Mouse (Mus musculus) heart, embryonic 14.5 days (tissue): ENCODE measurements around the gene Umps. TPM values are rescaled to one million over a fixed set of nuclear protein-coding genes. Genes with fewer than 3 reads are reported as not detected.

Experiments
- ATAC-seq: fragments of 200-750 bp; cut with Nextera tagmentation; 2 replicates; pipeline ENCODE4 v1.8.0; 2017; ENCODE audit warnings: low read depth, moderate TSS enrichment; ENCODE audit not compliant: insufficient number of reproducible peaks, insufficient read depth, low FRiP score
- H3K27ac ChIP-seq, 2 experiments: fragments of 200-500 bp in 1 of 2; fragments of 300-500 bp in 1 of 2; sonication (generic) in 1 of 2; replicated peaks in 1 of 2; 2 replicates each; pipeline ENCODE4 v1.5.1; 2012 to 2014; ENCODE audit warnings: low read depth in 2 of 2, low read length in 2 of 2, control low read depth in 1 of 2, mild to moderate bottlenecking in 1 of 2, mixed read lengths in 1 of 2; ENCODE audit not compliant: control insufficient read depth in 1 of 2, insufficient read depth in 1 of 2
- H3K27me3 ChIP-seq: fragments of 300-500 bp; sonication (generic); 2 replicates; pipeline ENCODE4 v1.6.1; 2014; ENCODE audit warnings: mild to moderate bottlenecking, low read length, control low read depth; ENCODE audit not compliant: control insufficient read depth, insufficient read depth
- H3K36me3 ChIP-seq: fragments of 300-500 bp; sonication (generic); 2 replicates; pipeline ENCODE4 v1.6.1; 2014; ENCODE audit warnings: mild to moderate bottlenecking, control low read depth, low read length, mixed read lengths; ENCODE audit not compliant: control insufficient read depth, insufficient read depth
- H3K4me1 ChIP-seq, 2 experiments: fragments of 200-500 bp in 1 of 2; fragments of 300-500 bp in 1 of 2; sonication (generic) in 1 of 2; 2 replicates each; pipeline ENCODE4 v1.6.1; 2012 to 2014; ENCODE audit warnings: low read length in 2 of 2, control low read depth in 1 of 2, mixed read lengths in 1 of 2; ENCODE audit not compliant: control insufficient read depth in 2 of 2, insufficient read depth in 2 of 2
- H3K4me2 ChIP-seq: fragments of 300-500 bp; sonication (generic); 2 replicates; pipeline ENCODE4 v1.6.1; 2014; ENCODE audit warnings: mild to moderate bottlenecking, low read length
- H3K4me3 ChIP-seq, 2 experiments: fragments of 200-500 bp in 1 of 2; fragments of 300-500 bp in 1 of 2; sonication (generic) in 1 of 2; 2 replicates each; pipeline ENCODE4 v1.5.1; 2012 to 2014; ENCODE audit warnings: low read length in 2 of 2, mild to moderate bottlenecking in 2 of 2, control low read depth in 1 of 2, low read depth in 1 of 2, moderate library complexity in 1 of 2; ENCODE audit not compliant: control insufficient read depth in 1 of 2, insufficient read depth in 1 of 2
- H3K9ac ChIP-seq: fragments of 300-500 bp; sonication (generic); 2 replicates; pipeline ENCODE4 v1.6.1; 2014; ENCODE audit warnings: mild to moderate bottlenecking, low read length
- H3K9me3 ChIP-seq: fragments of 300-500 bp; sonication (generic); 2 replicates; pipeline ENCODE4 v1.6.1; 2016; ENCODE audit warnings: low read length, control low read depth; ENCODE audit not compliant: control insufficient read depth
- WGBS: fragments of 180-500 bp; shearing (Covaris S2); extraction: QIAGEN DNeasy Blood & Tissue Kit; methylation state at CpG from one replicate; pipeline ENCODE4 v1.1.7; 2014; 5-methylcytosine and 5-hydroxymethylcytosine counted together
- polyA plus RNA-seq: library from polyadenylated mRNA; unstranded; fragments of >200 nt; fragmentation: Nextera tagmentation; extraction: Ambion mirVana; gene quantifications from 2 replicates; pipeline ENCODE4 v1.2.1, GENCODE M21; 2014

The Umps gene
- polyA plus RNA-seq, 1 experiment from 2014 or later: 26.9 TPM

- Histone ChIP-seq H3K4me1 (peaks cover 74 to 83% of the 10 kb centered on the region in 2 experiments), H3K4me3 (no peak overlapping the region), H3K9ac (no peak overlapping the region), H3K9me3 (no peaks in the 10 kb centered on the region), H3K27me3 (no peaks in the 10 kb centered on the region), H3K36me3 (peaks cover 7% of the 10 kb centered on the region; the same call in 1 of the 2 replicates), H3K4me2 (no peak overlapping the region), H3K27ac (peak overlapping the region; percentile 77 to 92)
- 32% methylated on average over 8 of the region's 8 CpGs for WGBS
- peak; percentile 78 for ATAC-seq
These were observed 29.3 kb downstream of the Umps start for GRCm38 (mm10) chr16:33937567-33937966.

- Histone ChIP-seq H3K36me3 (peaks cover 9% of the 10 kb centered on the region; the same call in 1 of the 2 replicates), H3K9me3 (no peaks in the 10 kb centered on the region), H3K4me2 (no peak overlapping the region), H3K4me3 (no peak overlapping the region), H3K4me1 (peaks cover 71 to 83% of the 10 kb centered on the region in 2 experiments), H3K9ac (no peak overlapping the region; the same call in 1 of the 2 replicates), H3K27me3 (no peaks in the 10 kb centered on the region), H3K27ac (peak overlapping the region; percentile 77 to 92)
- 84% methylated on average over 4 of the region's 4 CpGs for WGBS
- no peak for ATAC-seq
These were observed 30.0 kb downstream of the Umps start for GRCm38 (mm10) chr16:33936885-33937284.

GRCm38 (mm10) chr16:33935407-33935785 lies 31.4 kb downstream of the Umps start:
- Histone ChIP-seq H3K4me3 (no peak overlapping the region), H3K36me3 (peaks cover 12% of the 10 kb centered on the region; the same call in 1 of the 2 replicates), H3K27ac (no peak overlapping the region), H3K9me3 (no peaks in the 10 kb centered on the region), H3K27me3 (no peaks in the 10 kb centered on the region), H3K4me1 (peaks cover 61 to 81% of the 10 kb centered on the region in 2 experiments), H3K4me2 (no peak overlapping the region), H3K9ac (no peak overlapping the region)
- no peak for ATAC-seq
- 95% methylated on average over 6 of the region's 6 CpGs for WGBS

- peaks cover 16% of the 10 kb centered on the region; the same call in 1 of the 2 replicates for H3K36me3 ChIP-seq
- peak overlapping the region; percentile 65 to 79 for H3K27ac ChIP-seq
- no peaks in the 10 kb centered on the region for H3K9me3 ChIP-seq
- no peak overlapping the region for H3K4me2 ChIP-seq
- peaks cover 58 to 79% of the 10 kb centered on the region in 2 experiments for H3K4me1 ChIP-seq
- no peaks in the 10 kb centered on the region for H3K27me3 ChIP-seq
- no peak overlapping the region for H3K4me3 ChIP-seq
- peak overlapping the region; percentile 53 for H3K9ac ChIP-seq
- WGBS: 33% methylated on average over 5 of the region's 5 CpGs
- no peak for ATAC-seq
These were observed 32.0 kb downstream of the Umps start for GRCm38 (mm10) chr16:33934701-33935406.

- no peak overlapping the region for H3K9ac ChIP-seq
- H3K36me3 ChIP-seq: peaks cover 16% of the 10 kb centered on the region; the same call in 1 of the 2 replicates
- WGBS: 90% methylated on average over 11 of the region's 11 CpGs
- peaks cover 59 to 79% of the 10 kb centered on the region in 2 experiments for H3K4me1 ChIP-seq
- H3K27ac ChIP-seq: peak overlapping the region in 1 of 2 experiments; percentile 37; a peak in 1 of 4 replicates
- H3K4me3 ChIP-seq: no peak overlapping the region
- no peak for ATAC-seq
- H3K27me3 ChIP-seq: no peaks in the 10 kb centered on the region
- H3K9me3 ChIP-seq: no peaks in the 10 kb centered on the region
- H3K4me2 ChIP-seq: no peak overlapping the region
These were observed 33.4 kb downstream of the Umps start for GRCm38 (mm10) chr16:33933411-33933810.

- H3K9me3 ChIP-seq: no peaks in the 10 kb centered on the region
- no peaks in the 10 kb centered on the region for H3K27me3 ChIP-seq
- WGBS: 30% methylated on average over 5 of the region's 5 CpGs
- H3K27ac ChIP-seq: peak overlapping the region; percentile 25 to 53
- peaks cover 55 to 78% of the 10 kb centered on the region in 2 experiments for H3K4me1 ChIP-seq
- H3K4me2 ChIP-seq: no peak overlapping the region
- H3K9ac ChIP-seq: peak overlapping the region; percentile 34; the same call in 1 of the 2 replicates
- ATAC-seq: no peak
- no peak overlapping the region for H3K4me3 ChIP-seq
- H3K36me3 ChIP-seq: peaks cover 16% of the 10 kb centered on the region; the same call in 1 of the 2 replicates
These were observed 34.7 kb downstream of the Umps start for GRCm38 (mm10) chr16:33932126-33932525.

- ATAC-seq: no peak
- Histone ChIP-seq H3K4me1 (peaks cover 51 to 75% of the 10 kb centered on the region in 2 experiments), H3K27ac (peak overlapping the region; percentile 25 to 53)
These were observed 35.2 kb downstream of the Umps start for GRCm38 (mm10) chr16:33931682-33932081.

More at GRCm38 (mm10) chr16:33931682-33932081, 35.2 kb downstream of the Umps start:
- no peak overlapping the region for H3K4me2 ChIP-seq
- WGBS: 17% methylated on average over 2 of the region's 2 CpGs
- H3K27me3 ChIP-seq: no peaks in the 10 kb centered on the region
- H3K9ac ChIP-seq: peak overlapping the region; percentile 34; the same call in 1 of the 2 replicates
- H3K9me3 ChIP-seq: no peaks in the 10 kb centered on the region
- peaks cover 16% of the 10 kb centered on the region; the same call in 1 of the 2 replicates for H3K36me3 ChIP-seq
- no peak overlapping the region for H3K4me3 ChIP-seq
